Mouse (Mus musculus): Measurements from ENCODE around the gene Wdr66.

DNA sequence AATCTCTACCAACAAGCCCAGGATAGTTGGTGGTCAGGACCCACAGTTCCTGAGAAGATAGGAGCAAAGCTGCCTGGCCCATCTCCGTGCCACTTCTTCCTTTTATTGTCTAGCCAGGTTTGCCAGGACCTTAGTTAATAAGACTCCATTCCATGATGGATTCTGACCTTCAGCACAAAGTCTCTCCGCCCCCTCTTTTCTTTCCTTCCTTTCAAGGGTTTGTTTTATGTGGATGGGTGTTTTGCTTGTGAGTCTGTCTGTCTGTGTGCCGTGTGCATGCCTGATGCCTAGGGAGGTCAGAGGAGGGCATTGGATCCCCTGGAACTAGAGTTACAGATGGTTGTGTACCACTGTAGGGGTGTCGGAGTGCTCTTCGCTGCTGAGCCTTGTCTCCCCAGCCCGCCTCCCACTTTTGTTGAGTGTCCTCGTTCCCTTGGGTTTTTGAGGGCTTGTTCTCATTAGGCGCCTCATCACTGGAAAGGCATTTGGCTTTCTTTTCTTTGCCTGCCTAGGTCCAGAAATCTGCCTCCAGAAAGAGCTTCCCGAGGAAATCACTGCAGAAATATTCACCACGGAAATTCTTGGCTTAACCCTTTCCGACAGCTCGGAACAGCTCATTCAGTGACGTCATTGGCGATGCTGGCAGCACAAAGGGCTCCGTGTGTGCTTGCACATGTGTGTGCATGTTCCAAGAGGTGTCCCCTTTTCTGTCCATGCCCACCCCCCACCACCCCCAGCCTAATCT, 74.3 kb downstream of the Wdr66 start:
- no peak for TF ChIP-seq CTCF (IDR thresholded peaks at IDR 0.05; ENCODE audit: extremely low read depth, insufficient read depth, insufficient read length, insufficient replicate concordance)
- TF ChIP-seq POLR2A (IDR thresholded peaks at IDR 0.05; ENCODE audit: low read depth, low read length), result no peak

All from spleen, adult 2 months (tissue).